Mouse (Mus musculus): ENCODE results near the gene 4930455H04Rik.

4930455H04Rik gene

DNA sequence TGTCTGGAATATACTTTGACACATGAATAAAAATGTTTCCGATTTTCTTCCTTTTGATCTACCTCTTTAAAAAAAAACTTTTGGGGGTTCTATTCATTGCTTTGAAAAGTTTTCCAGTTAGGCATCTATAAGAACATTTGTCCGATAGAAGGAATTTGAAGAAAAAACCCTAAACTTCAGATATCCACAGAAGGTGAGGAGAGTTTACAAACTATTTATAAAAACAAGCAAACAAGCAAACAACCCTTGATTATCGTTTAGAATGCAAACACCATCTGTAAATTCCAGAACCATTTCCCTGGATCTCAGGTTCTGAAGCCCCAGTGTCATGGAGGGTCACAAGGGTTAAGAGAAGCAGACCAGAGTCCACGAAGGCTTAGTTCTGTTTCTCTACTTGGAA lies at the start of gene 4930455H04Rik:
Gene 4930455H04Rik, plus strand, starts transcription at position 301 of the 400 bp plus-strand sequence.
- DNase-seq (ENCODE audit: low spot score in 2 of 2) = no peak

- DNase-seq (ENCODE audit: low spot score in 2 of 2) = no peak
Measured at GRCm38 (mm10) chr3:116921535-116921934, 46.5 kb upstream of the 4930455H04Rik start.

DNA sequence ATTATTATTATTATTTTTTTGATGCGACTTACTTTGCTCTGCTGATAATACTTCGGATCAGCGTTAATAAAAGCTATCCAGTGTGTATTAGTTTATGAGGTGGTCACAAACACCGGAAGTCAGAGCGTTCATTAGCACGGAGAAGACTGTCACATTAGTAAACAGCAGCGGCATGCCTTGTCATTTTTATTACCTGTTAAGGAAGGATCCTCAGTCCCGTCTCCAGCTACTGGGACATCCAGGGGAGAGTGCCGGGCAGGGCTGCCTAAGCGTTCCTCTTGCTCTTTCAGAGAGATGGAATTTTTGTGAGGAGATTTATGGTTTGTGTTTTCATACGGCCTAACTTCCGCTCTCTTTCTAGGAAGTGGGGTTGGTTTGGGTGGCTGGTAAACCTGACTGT lies 45.0 kb upstream of the 4930455H04Rik start:
- DNase-seq (ENCODE audit: low spot score in 2 of 2) = no peak

DNA sequence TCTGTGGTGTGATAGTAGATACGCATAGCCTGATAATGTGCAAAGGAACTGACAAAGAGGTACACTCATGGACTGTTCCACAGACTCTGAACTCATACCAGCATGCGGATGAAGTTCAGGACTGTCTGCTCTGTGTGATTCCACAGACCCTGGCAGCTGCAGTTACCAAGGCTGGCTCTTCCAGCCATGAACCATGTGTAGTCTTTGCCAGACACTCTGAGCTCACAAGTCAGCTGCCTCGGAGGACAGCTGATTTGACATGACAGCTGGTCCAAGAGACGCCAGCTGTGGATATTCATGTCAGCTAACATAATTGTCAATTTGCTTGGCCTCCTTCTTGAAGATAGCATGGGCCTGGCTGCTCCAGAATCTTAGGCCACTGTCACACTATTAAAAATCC lies 39.1 kb upstream of the 4930455H04Rik start:
- no peak for DNase-seq (ENCODE audit: low spot score in 2 of 2)

- no peak for DNase-seq (ENCODE audit: low spot score in 2 of 2)
Measured at GRCm38 (mm10) chr3:116933158-116933557, 34.9 kb upstream of the 4930455H04Rik start.

DNA sequence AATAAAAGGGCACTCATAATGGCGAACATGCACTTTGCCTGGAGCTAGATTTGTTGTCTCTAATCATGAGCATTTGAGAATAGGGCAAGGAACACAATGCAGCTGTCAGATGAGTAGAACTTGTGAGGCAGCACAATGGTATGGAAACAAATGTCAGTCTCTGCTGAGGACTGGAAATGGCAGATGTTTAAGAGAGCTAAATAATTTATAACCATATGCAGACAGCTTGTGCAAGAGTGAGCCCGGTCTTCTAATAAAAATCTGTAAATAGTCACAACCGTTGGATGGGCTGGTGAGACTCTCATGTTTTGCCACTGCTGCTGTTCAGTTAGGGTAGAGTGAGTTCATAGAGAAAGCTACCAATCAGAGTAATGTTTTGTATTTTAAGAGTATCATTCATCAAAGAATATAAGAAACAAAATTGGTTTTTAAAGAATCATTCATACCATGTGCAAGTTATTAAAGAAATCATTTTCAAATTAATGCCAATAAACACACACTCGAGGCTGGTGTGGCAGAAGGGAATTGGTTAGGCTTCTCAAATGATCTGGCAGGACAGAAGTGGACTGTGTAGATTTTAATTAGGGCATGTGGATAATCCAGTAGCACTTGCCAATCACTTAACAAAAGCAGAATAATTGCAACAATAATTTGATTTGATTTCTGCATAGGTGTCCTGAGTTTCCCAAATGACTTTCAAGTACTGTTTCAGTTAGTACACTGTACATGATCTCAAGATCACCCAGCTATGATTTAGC lies 31.0 kb upstream of the 4930455H04Rik start:
- no peak for DNase-seq (ENCODE audit: low spot score in 2 of 2)

GRCm38 (mm10) chr3:116940804-116941558 lies 27.1 kb upstream of the 4930455H04Rik start:
- DNase-seq (ENCODE audit: low spot score in 2 of 2) = no peak

GRCm38 (mm10) chr3:116941559-116942117 lies 26.4 kb upstream of the 4930455H04Rik start:
- no peak for DNase-seq (ENCODE audit: low spot score in 2 of 2)

GRCm38 (mm10) chr3:116942751-116943150 lies 25.3 kb upstream of the 4930455H04Rik start:
- DNase-seq (ENCODE audit: low spot score in 2 of 2) = no peak

DNA sequence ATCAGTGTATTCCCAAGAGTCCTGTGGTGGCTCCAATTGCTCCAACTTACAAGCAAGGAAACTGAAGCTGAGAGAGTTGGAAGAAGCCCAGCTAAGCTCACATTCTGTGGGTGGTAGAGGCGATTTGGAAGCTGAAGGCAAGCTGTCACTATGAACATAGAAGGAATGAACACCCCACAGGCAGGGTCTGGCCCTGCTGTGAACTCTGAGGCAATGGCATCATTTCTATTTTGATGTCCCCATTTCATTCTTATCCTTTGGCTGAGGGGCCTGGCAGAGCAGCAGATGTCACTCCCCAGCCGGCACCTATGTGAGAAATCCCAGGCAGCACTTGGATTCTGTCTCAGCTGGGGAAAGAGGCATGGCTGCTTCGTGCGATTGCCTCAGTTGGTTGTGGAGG lies 24.6 kb upstream of the 4930455H04Rik start:
- no peak for DNase-seq (ENCODE audit: low spot score in 2 of 2)

DNA sequence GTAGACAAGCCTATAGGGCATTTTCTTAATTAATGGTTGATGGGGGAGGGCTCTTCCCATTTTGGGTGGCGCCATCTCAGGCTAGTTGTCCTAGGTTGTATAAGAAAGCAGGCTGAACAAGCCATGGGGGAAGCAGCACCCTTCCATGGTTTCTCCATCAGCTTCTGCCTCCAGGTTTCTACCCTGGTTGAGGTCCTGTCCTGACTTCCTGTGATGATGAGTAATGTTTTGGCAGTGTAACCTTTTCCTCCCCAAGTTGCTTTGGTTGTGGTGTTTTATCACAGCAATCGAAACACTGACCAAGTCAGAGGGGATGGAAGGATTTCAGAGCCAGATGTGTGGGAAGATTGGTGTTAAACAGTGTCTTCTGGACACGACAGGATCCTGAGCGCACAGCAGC lies 21.6 kb upstream of the 4930455H04Rik start:
- no peak for DNase-seq (ENCODE audit: low spot score in 2 of 2)

GRCm38 (mm10) chr3:116950665-116951115 lies 17.4 kb upstream of the 4930455H04Rik start:
- no peak for DNase-seq (ENCODE audit: low spot score in 2 of 2)

GRCm38 (mm10) chr3:116951489-116951888 lies 16.6 kb upstream of the 4930455H04Rik start:
- no peak for DNase-seq (ENCODE audit: low spot score in 2 of 2)

DNA sequence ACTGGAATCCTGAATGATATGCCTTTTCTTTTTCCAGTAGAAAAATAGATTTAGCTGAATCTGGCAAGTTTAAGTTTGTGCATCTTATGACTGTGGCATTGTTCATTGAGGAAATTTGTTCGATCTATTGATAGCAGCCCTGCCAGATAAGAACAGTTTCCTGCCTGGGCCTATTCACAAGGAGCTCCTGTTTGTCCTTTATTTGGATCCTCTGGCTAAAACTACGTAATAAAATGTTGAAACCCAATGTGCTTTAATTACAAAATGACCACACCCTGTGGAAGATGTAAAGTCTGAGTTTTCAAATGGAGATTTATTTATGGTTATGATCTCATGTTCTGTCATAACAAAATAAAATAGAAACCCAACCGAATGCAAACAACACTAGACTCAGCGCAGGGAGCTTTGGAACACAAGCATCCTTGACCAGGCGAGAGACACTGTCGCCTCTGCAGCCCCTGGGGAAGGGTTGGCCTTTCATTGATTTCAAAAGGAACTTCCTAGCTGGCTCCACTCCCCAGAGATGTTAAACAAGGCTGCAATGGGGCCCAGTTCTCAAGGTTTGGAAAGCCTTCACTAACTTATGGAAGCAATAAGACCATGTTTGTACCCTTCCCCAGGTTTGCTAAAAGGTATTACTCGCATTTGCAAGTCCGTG lies 15.7 kb upstream of the 4930455H04Rik start:
- no peak for DNase-seq (ENCODE audit: low spot score in 2 of 2)

DNA sequence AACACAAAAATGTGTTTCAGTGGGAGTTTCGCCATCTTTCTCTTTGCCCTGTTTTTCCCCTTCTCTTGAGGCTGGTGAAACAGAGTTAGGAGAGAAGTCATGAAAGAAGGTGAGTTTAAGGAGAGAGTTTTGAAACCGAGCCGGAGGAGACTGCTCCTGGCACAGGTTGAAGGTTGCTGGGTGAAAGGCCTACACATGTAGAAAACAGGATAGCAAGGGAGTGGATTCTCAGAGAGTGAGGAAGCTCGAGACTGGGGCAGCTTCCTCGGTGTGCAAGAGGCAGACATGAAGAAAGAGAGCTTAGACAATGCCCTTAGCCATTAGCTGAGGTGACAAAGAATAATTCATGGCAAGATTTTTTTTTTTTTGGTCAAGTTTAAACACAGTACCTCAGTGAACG lies 14.7 kb upstream of the 4930455H04Rik start:
- no peak for DNase-seq (ENCODE audit: low spot score in 2 of 2)

DNA sequence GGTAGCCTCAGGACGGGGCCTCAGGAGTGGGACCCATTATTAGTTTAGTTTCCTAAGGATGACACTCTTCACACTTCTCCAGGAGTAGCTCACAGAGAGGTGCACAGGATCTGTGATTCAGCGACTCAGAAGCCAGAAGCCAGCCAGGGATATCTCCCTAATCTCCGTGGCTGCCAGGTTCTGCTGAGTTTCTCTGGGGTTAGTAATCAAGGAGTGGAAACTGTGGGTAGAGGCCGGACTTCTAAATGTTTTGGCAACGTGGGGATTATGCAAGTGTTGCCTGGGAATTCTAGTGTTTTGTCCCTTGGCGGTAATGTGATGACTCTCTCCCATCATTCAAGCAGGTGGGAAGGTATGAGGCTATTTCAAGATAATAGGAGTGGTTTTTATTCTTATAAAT lies 13.0 kb upstream of the 4930455H04Rik start:
- no peak for DNase-seq (ENCODE audit: low spot score in 2 of 2)

DNA sequence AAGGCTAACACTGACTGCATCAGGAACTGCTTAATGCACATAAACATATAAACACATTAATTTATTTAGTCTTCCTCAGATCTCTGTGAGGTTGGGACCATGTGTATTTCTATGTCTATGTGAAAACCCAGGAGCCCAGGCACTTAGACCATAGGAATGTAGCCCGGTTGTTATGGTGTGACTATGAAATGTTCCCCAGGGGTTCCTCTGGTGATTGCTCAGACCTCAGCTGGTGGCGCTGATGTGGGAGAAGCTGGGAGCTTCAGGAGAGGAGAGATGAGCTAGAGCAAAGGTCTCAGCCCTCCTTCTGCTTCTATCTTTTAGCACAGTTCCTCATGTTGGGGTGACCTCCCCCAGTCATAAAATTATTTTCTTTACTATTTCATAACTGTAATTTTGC lies 7.7 kb upstream of the 4930455H04Rik start:
- no peak for DNase-seq (ENCODE audit: low spot score in 2 of 2)

DNA sequence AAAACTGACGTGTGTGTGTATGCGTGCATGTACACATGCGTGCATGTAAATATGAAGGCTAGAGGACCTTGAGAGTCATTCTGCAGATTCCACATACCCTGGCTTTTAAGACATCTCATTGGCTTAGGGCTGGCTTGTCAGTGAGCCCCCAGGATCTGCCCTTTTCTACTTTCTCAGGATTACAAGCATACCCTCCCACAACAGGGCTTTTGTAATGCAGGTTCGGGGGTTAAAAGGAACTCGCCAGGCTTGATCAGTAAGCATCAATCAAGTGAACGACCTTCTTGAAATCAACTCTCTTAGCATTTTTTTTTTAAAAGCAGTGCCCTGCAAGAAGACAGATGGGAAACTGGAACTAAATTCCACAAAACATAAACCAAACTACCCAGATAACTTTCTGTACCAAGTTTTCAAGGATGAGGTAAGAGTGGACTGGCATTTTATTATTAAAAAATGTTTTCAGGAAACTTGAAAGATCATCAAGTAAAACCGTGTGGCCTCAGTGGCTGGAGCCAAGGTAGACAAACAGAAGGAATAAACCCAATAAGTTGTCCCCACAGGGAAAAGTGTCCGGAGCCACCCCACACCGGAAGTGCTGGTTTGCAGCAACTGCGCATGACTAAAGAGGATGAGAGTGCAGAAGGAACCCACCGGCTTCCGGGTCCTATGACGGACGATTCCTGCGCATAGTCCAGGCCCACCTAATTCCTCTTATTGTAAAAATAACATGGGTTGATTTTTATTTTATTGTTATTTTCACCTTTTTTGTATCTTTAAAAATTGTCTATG lies 6.5 kb upstream of the 4930455H04Rik start:
- DNase-seq (ENCODE audit: low spot score in 2 of 2) = no peak

DNA sequence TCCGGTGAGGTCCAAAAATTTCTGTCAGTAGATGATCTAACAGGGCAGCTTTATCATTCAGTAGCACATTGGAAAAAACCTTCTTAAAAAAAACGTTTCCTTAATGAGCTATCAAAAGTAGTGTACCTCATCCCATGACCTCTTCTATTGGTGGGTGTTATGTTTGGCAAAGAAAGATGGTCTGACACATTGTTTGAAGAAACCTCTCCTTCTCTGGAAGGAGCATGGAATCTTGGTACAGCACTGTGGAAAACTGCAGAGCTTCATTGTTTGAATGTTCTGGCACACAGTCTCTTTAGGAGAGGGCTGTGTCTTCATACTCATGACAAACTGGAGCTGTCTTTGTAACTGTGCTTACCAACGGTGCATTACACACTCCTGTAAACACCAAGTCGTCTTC lies 4.9 kb upstream of the 4930455H04Rik start:
- no peak for DNase-seq (ENCODE audit: low spot score in 2 of 2)

DNA sequence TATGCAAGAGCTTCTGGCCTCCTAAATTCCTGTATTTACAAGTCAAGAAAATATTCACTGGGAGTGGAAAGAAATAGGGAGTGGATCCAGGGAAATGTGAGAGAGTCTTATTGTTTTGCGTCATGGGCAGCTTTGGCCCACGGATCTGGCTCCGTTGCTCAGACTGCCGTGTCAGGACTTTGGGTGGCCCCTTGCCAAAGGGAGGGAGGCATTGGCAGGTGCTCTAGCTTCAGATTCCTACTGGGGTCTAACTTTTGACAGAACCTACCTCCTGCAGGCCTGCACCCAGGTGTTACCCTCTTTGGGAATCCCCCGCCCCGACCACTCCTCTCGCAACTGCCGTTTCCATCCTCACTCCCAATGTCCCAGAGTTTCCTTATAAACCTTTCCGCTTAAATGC lies 3.6 kb upstream of the 4930455H04Rik start:
- no peak for DNase-seq (ENCODE audit: low spot score in 2 of 2)

DNA sequence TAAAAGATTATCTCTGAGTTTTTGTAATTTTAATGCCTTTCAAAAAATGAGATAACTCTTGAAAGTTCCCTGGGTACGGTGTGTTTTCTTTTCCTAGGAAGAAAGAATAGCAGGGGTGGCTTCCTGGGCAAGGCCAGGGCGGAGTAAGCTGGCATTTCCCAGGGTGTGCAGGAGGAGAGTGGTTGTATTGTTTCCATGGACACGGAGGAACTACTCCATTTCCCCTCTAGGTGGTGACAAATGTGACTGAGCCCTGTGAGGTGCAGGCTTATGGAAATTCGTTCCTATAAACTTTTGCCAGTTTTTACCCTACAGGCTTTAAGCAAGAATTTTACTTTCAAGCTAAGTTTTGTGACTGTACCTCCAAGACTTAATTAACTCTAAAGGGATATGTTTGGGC lies 1.8 kb upstream of the 4930455H04Rik start:
- no peak for DNase-seq (ENCODE audit: low spot score in 2 of 2)

Data from frontal cortex, postnatal 25 days (tissue).